Mouse (Mus musculus) embryonic fibroblast, embryonic 13.5 days (primary cell): Measurements from ENCODE around the gene Hist1h4c.
A peak's percentile ranks its signal among the peaks of the same experiment; 100 is the strongest.
"Not testable (repeated sequence)": the region's sequence is repeated elsewhere in the genome, so short reads cannot be mapped to it uniquely, and the experiment has no call there.

ENCODE experiments used
- CTCF ChIP-seq: IDR thresholded peaks from 2 replicates; pipeline ENCODE4 v1.5.1; 2011; ENCODE audit warnings: mild to moderate bottlenecking, control low read depth, low read length, moderate library complexity, borderline replicate concordance; ENCODE audit not compliant: insufficient read depth
- POLR2A ChIP-seq: IDR thresholded peaks from 2 replicates; pipeline ENCODE4 v1.6.1; 2011; ENCODE audit warnings: low read depth, mild to moderate bottlenecking, control low read depth, low read length, moderate library complexity

- not testable (repeated sequence) for TF ChIP-seq CTCF
- peak; percentile 71 for TF ChIP-seq POLR2A
These were observed 13.8 kb downstream of the Hist1h4c start for GRCm38 (mm10) chr13:23684295-23684945.
